ENCODE assay signal across 10 mouse cellular contexts in genomic region chr17:46483561-46484001, GRCm38 (mm10). TPM values are rescaled to one million over a fixed set of nuclear protein-coding genes. Genes with fewer than 3 reads are reported as not detected.
A peak's percentile ranks its signal among the peaks of the same experiment; 100 is the strongest.
DNase-seq lines count a peak whose midpoint lies in the region; ATAC-seq and TF ChIP-seq lines count a peak whose summit lies in the region.
"Had no signal": no experiment of that assay in that cellular context is flagged by ENCODE, and none has a peak within 500 bp of the region (broad histone marks: within the 10 kb centered on the region; RNA-seq: fewer than 3 reads in every experiment).

No protein-coding gene starts in this region.

- 3% methylated on average over 16 of the region's 16 CpGs for WGBS in heart, adult 2 months
- 3% methylated on average over 16 of the region's 16 CpGs for WGBS in forebrain, embryonic 12.5 days
- WGBS in limb, embryonic 10.5 days, result 2% methylated on average over 16 of the region's 16 CpGs
- WGBS in neural tube, embryonic 11.5 days, result 2% methylated on average over 16 of the region's 16 CpGs

- TF ChIP-seq CTCF in heart, adult 2 months (IDR thresholded peaks at IDR 0.05), result no peak

- H3K9me3 ChIP-seq in forebrain, embryonic 12.5 days, result no peaks in the 10 kb centered on the region
- H3K9me3 ChIP-seq in limb, embryonic 10.5 days (replicated peaks), result no peaks in the 10 kb centered on the region
- no peaks in the 10 kb centered on the region for H3K9me3 ChIP-seq in neural tube, embryonic 11.5 days (ENCODE audit: control insufficient read depth, low read length)
- H3K9me3 ChIP-seq: G1E had no signal

- peak overlapping the region; percentile 23; the same call in 1 of the 2 replicates for H3K4me3 ChIP-seq in heart, adult 2 months
- H3K4me3 ChIP-seq in forebrain, embryonic 12.5 days (replicated peaks), result peak overlapping the region; percentile 36
- peak overlapping the region; percentile 46 for H3K4me3 ChIP-seq in limb, embryonic 10.5 days
- peak overlapping the region; percentile 31 for H3K4me3 ChIP-seq in neural tube, embryonic 11.5 days (ENCODE audit: low read depth, low read length)

- ATAC-seq in forebrain, embryonic 12.5 days (ENCODE audit: low FRiP score), result peak; percentile 51
- no peak; the same call in 1 of the 2 replicates for ATAC-seq in neural tube, embryonic 11.5 days (ENCODE audit: insufficient read depth, low FRiP score, low TSS enrichment)

- no peak overlapping the region for H3K9ac ChIP-seq in heart, adult 2 months (ENCODE audit: low read depth, low read length)
- H3K9ac ChIP-seq in forebrain, embryonic 12.5 days, result peak overlapping the region; percentile 56
- peak overlapping the region; percentile 28; the same call in 1 of the 2 replicates for H3K9ac ChIP-seq in neural tube, embryonic 11.5 days (ENCODE audit: low read length)

- peak overlapping the region; percentile 76 for H3K4me2 ChIP-seq in forebrain, embryonic 12.5 days
- H3K4me2 ChIP-seq in neural tube, embryonic 11.5 days (ENCODE audit: low read depth), result peak overlapping the region; percentile 63

- no peak for TF ChIP-seq EP300 in heart, adult 2 months (IDR thresholded peaks at IDR 0.05; ENCODE audit: insufficient read depth, low read depth, low read length)

- no peak for TF ChIP-seq POLR2A in heart, adult 2 months (IDR thresholded peaks at IDR 0.05; ENCODE audit: insufficient read depth, low read depth, low read length)

- H3K79me2 ChIP-seq in heart, adult 2 months (replicated peaks; ENCODE audit: control insufficient read depth, insufficient read depth, low read length), result no peaks in the 10 kb centered on the region

- H3K27ac ChIP-seq in heart, adult 2 months, result no peak overlapping the region
- peak overlapping the region; percentile 47; the same call in 1 of the 2 replicates for H3K27ac ChIP-seq in forebrain, embryonic 12.5 days
- H3K27ac ChIP-seq in limb, embryonic 10.5 days, result no peak overlapping the region
- H3K27ac ChIP-seq in neural tube, embryonic 11.5 days (ENCODE audit: low read depth, low read length), result no peak overlapping the region

- no peaks in the 10 kb centered on the region for H3K36me3 ChIP-seq in heart, adult 2 months (ENCODE audit: control insufficient read depth, insufficient read depth, low read length)
- H3K36me3 ChIP-seq in forebrain, embryonic 12.5 days (replicated peaks), result peaks cover 25% of the 10 kb centered on the region
- H3K36me3 ChIP-seq in limb, embryonic 10.5 days, result no peaks in the 10 kb centered on the region
- H3K36me3 ChIP-seq in neural tube, embryonic 11.5 days (ENCODE audit: control insufficient read depth, insufficient read depth, low read length), result no peaks in the 10 kb centered on the region
- H3K36me3 ChIP-seq: G1E had no signal

- intact Hi-C loops in heart, adult 2 months (cut with DNase I), result no loop called here
- intact Hi-C loops in heart, postnatal 36 days (cut with DNase I), result no loop called here

- H3K4me1 ChIP-seq in heart, adult 2 months (ENCODE audit: control insufficient read depth, insufficient read depth, low read length), result no peaks in the 10 kb centered on the region
- peaks cover 51% of the 10 kb centered on the region for H3K4me1 ChIP-seq in forebrain, embryonic 12.5 days
- H3K4me1 ChIP-seq in limb, embryonic 10.5 days, result peaks cover 24% of the 10 kb centered on the region
- peaks cover 17% of the 10 kb centered on the region; the same call in 1 of the 2 replicates for H3K4me1 ChIP-seq in neural tube, embryonic 11.5 days (ENCODE audit: control insufficient read depth, insufficient read depth, low read length)

- H3K27me3 ChIP-seq in heart, adult 2 months (ENCODE audit: control insufficient read depth, insufficient read depth, low read length), result peaks cover 13% of the 10 kb centered on the region
- peaks cover 41% of the 10 kb centered on the region for H3K27me3 ChIP-seq in forebrain, embryonic 12.5 days
- H3K27me3 ChIP-seq in limb, embryonic 10.5 days (ENCODE audit: low read depth, poor library complexity, severe bottlenecking), result peaks cover 95% of the 10 kb centered on the region
- H3K27me3 ChIP-seq in neural tube, embryonic 11.5 days (ENCODE audit: control insufficient read depth, insufficient read depth, low read length), result peaks cover 45% of the 10 kb centered on the region

- DNase-seq in heart, adult 2 months, result peak in 1 of 2 experiments; percentile 21
- DNase-seq in heart, postnatal 36 days, result no peak
- DNase-seq in brain, adult 2 months (ENCODE audit: low read depth, low spot score), result peak; percentile 93
- peak; percentile 78 for DNase-seq in kidney, adult 18-20 months
- DNase-seq in limb, embryonic 10.5 days (ENCODE audit: low spot score), result peak; percentile 43
- DNase-seq in neural tube, embryonic 11.5 days (ENCODE audit: low spot score), result peak; percentile 68
- DNase-seq in ovary, postnatal 14 days (ENCODE audit: low spot score), result no peak

RNA-seq across cellular contexts. Expression of gene Ttbk1, which starts 3.9 kb away (rescaled TPM):
- under 1 TPM; 0.16 to 0.23 TPM for total RNA-seq in heart, adult 2 months (2021)
- 0.21 and 0.23 TPM in 2 replicates for polyA plus RNA-seq in heart, adult 2 months (2012; rRNA removed)
- total RNA-seq in heart, postnatal 36 days (2021), result under 1 TPM; 0.19 TPM
- polyA plus RNA-seq in forebrain, embryonic 12.5 days (2016; fragmentation: Nextera tagmentation; extraction: Ambion mirVana), result 4.0 and 5.0 TPM in 2 replicates
- 0.09 and 0.34 TPM in 2 replicates for polyA plus RNA-seq in limb, embryonic 10.5 days (2016; fragmentation: Nextera tagmentation; extraction: Ambion mirVana)
- polyA plus RNA-seq in neural tube, embryonic 11.5 days (2014; fragmentation: Nextera tagmentation; extraction: Ambion mirVana), result 2.6 and 3.1 TPM in 2 replicates

RNA-seq across cellular contexts. Expression of gene Dnph1, which starts 12.9 kb away (rescaled TPM):
- total RNA-seq in heart, adult 2 months (2021), result 1 to 10 TPM; 1.8 to 1.9 TPM
- polyA plus RNA-seq in heart, adult 2 months (2012; rRNA removed), result 0.80 and 0.97 TPM in 2 replicates
- total RNA-seq in heart, postnatal 36 days (2021), result 1 to 10 TPM in 1 of 2 experiments, under 1 TPM in 1; 0.89 to 2.2 TPM
- 68.3 and 71.7 TPM in 2 replicates for polyA plus RNA-seq in forebrain, embryonic 12.5 days (2016; fragmentation: Nextera tagmentation; extraction: Ambion mirVana)
- 70.1 and 78.6 TPM in 2 replicates for polyA plus RNA-seq in limb, embryonic 10.5 days (2016; fragmentation: Nextera tagmentation; extraction: Ambion mirVana)
- polyA plus RNA-seq in neural tube, embryonic 11.5 days (2014; fragmentation: Nextera tagmentation; extraction: Ambion mirVana), result 55.3 and 64.9 TPM in 2 replicates
- total RNA-seq: neutrophil, adult 5-6 weeks had no signal

RNA-seq across cellular contexts. Expression of gene Slc22a7, which starts 45.3 kb away (rescaled TPM):
- not detected for total RNA-seq in heart, adult 2 months (2021)
- polyA plus RNA-seq in heart, adult 2 months (2012; rRNA removed), result 0.38 TPM in 1 of 2 replicates, not detected in the other
- total RNA-seq in heart, postnatal 36 days (2021), result not detected
- 0.14 TPM in 1 of 2 replicates, not detected in the other for polyA plus RNA-seq in forebrain, embryonic 12.5 days (2016; fragmentation: Nextera tagmentation; extraction: Ambion mirVana)
- not detected in 2 replicates for polyA plus RNA-seq in limb, embryonic 10.5 days (2016; fragmentation: Nextera tagmentation; extraction: Ambion mirVana)
- polyA plus RNA-seq in neural tube, embryonic 11.5 days (2014; fragmentation: Nextera tagmentation; extraction: Ambion mirVana), result not detected in 2 replicates
- total RNA-seq: G1E; neutrophil, adult 5-6 weeks had no signal
- polyA plus RNA-seq: G1E had no signal

RNA-seq across cellular contexts. Expression of gene Crip3, which starts 54.9 kb away (rescaled TPM):
- total RNA-seq in heart, adult 2 months (2021), result under 1 TPM; 0.76 to 0.82 TPM
- polyA plus RNA-seq in heart, adult 2 months (2012; rRNA removed), result 3.5 and 3.8 TPM in 2 replicates
- total RNA-seq in heart, postnatal 36 days (2021), result 1 to 10 TPM in 1 of 2 experiments, not detected in 1; 1.2 TPM
- polyA plus RNA-seq in forebrain, embryonic 12.5 days (2016; fragmentation: Nextera tagmentation; extraction: Ambion mirVana), result 0.79 and 0.91 TPM in 2 replicates
- 0.21 and 0.44 TPM in 2 replicates for polyA plus RNA-seq in limb, embryonic 10.5 days (2016; fragmentation: Nextera tagmentation; extraction: Ambion mirVana)
- 0.24 and 0.74 TPM in 2 replicates for polyA plus RNA-seq in neural tube, embryonic 11.5 days (2014; fragmentation: Nextera tagmentation; extraction: Ambion mirVana)
- total RNA-seq: G1E had no signal
- polyA plus RNA-seq: G1E had no signal

Comparison
In these comparisons a context has a peak if more than half of its experiments do, and no peak if none do; other contexts are left out.
1. DNase-seq: peak in brain, adult 2 months (single experiment), kidney, adult 18-20 months (single experiment), limb, embryonic 10.5 days (single experiment) and neural tube, embryonic 11.5 days (single experiment); none in heart, postnatal 36 days (0 of 2) and ovary, postnatal 14 days (single experiment).
2. RNA of gene Dnph1, which starts 12.9 kb away (polyA plus RNA-seq): 68.3 to 71.7 TPM in forebrain, embryonic 12.5 days, 70.1 to 78.6 TPM in limb, embryonic 10.5 days and 55.3 to 64.9 TPM in neural tube, embryonic 11.5 days; 0.80 to 0.97 TPM in heart, adult 2 months; every median in the first group is over 10 times any median in the second.
3. Peak in every context shown above with its lines, with median percentiles within 50 percentile points of each other: H3K4me3 ChIP-seq.